26 mouse cellular contexts compared by ENCODE assay signal in the genomic region with DNA sequence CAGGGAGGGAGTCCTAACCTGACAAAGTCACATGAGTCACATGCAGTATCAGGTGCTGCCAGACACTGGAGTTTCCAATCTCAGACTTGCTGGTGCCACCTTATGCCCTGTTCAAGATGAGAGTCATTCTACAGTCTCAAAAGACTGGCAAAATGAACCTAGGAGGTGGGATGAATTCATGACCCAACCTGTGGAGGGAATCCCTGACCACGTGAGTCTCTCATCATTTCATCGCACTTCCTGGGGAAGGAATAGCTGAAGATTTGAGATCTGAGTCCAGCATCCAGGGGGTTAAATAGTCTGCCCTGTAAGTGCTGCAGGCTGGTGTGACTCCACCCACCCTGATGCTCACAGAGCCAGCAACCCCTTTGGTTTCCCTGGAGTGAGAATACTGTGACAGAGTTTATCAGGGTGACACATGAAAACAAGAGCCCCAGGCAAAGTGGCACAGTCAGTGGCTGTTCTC. TPM values are rescaled to one million over a fixed set of nuclear protein-coding genes. Genes with fewer than 3 reads are reported as not detected.
A peak's percentile ranks its signal among the peaks of the same experiment; 100 is the strongest.
DNase-seq lines count a peak whose midpoint lies in the region; ATAC-seq and TF ChIP-seq lines count a peak whose summit lies in the region.
"Had no signal": no experiment of that assay in that cellular context is flagged by ENCODE, and none has a peak within 500 bp of the region (broad histone marks: within the 10 kb centered on the region; RNA-seq: fewer than 3 reads in every experiment).

No protein-coding gene starts in this region.

- H3K4me2 ChIP-seq in forebrain, embryonic 16.5 days (ENCODE audit: low read length), result no peak overlapping the region
- H3K4me2 ChIP-seq in forebrain, embryonic 11.5 days (ENCODE audit: low read depth, low read length, severe bottlenecking), result no peak overlapping the region
- no peak overlapping the region for H3K4me2 ChIP-seq in midbrain, embryonic 13.5 days (replicated peaks)
- no peak overlapping the region for H3K4me2 ChIP-seq in midbrain, postnatal 0 days (ENCODE audit: low read depth, low read length, poor library complexity, severe bottlenecking)
- H3K4me2 ChIP-seq: heart, embryonic 12.5 days had no signal

- WGBS in forebrain, embryonic 16.5 days, result 50% methylated on average over 2 of the region's 2 CpGs
- WGBS in forebrain, embryonic 11.5 days, result 68% methylated on average over 2 of the region's 2 CpGs
- WGBS in midbrain, embryonic 13.5 days, result 59% methylated on average over 2 of the region's 2 CpGs
- WGBS in midbrain, postnatal 0 days, result 62% methylated on average over 2 of the region's 2 CpGs

- no peak for TF ChIP-seq POLR2A in MEL (IDR thresholded peaks at IDR 0.05; ENCODE audit: control insufficient read depth in 1 of 2, insufficient read depth in 1 of 2, low read depth in 1 of 2, low read length in 2 of 2, poor library complexity in 1 of 2)
- no peak for TF ChIP-seq POLR2A in brain, embryonic 14.5 days (IDR thresholded peaks at IDR 0.05; ENCODE audit: borderline replicate concordance, extremely low read depth, insufficient read depth, insufficient read length, poor library complexity, severe bottlenecking)

- TF ChIP-seq EP300 in MEL (IDR thresholded peaks at IDR 0.05; ENCODE audit: low read depth in 1 of 2, low read length in 2 of 2), result peak; percentile 60 to 64

- no peak for TF ChIP-seq CTCF in midbrain, postnatal 0 days (IDR thresholded peaks at IDR 0.05)
- no peak for TF ChIP-seq CTCF in MEL (IDR thresholded peaks at IDR 0.05 in 2 of 3, conservative IDR thresholded peaks at IDR 0.05 in 1 of 3; ENCODE audit: control insufficient read depth in 1 of 3, insufficient read depth in 1 of 3, low read depth in 2 of 3, low read length in 3 of 3, poor library complexity in 1 of 3, severe bottlenecking in 1 of 3)
- no peak for TF ChIP-seq CTCF in brain, embryonic 14.5 days (IDR thresholded peaks at IDR 0.05; ENCODE audit: borderline replicate concordance, extremely low read depth, insufficient read depth, insufficient read length)
- no peak for TF ChIP-seq CTCF in layer of hippocampus, adult 2 months (conservative IDR thresholded peaks at IDR 0.05)

- no peak overlapping the region for H3K27ac ChIP-seq in forebrain, embryonic 16.5 days (ENCODE audit: low read length)
- no peak overlapping the region for H3K27ac ChIP-seq in forebrain, embryonic 11.5 days (ENCODE audit: low read depth, low read length)
- H3K27ac ChIP-seq in midbrain, embryonic 13.5 days, result no peak overlapping the region
- H3K27ac ChIP-seq in midbrain, postnatal 0 days (ENCODE audit: low read depth, low read length), result no peak overlapping the region
- H3K27ac ChIP-seq in MEL (ENCODE audit: control insufficient read depth, low read depth, low read length), result peak overlapping the region; percentile 93
- no peak overlapping the region for H3K27ac ChIP-seq in layer of hippocampus, adult 2 months
- H3K27ac ChIP-seq: embryonic facial prominence, embryonic 10.5 days; hindbrain, embryonic 10.5 days had no signal

- no peak for DNase-seq in forebrain, embryonic 11.5 days (ENCODE audit: low spot score)
- DNase-seq in midbrain, postnatal 0 days (ENCODE audit: low spot score), result no peak
- peak; percentile 87 for DNase-seq in MEL (ENCODE audit: low read depth, low spot score)
- peak; percentile 74 for DNase-seq in brain, embryonic 14.5 days (ENCODE audit: low read depth)
- no peak for DNase-seq in layer of hippocampus, adult 2 months (ENCODE audit: low spot score in 2 of 2)
- DNase-seq in adrenal gland, postnatal 14 days, result no peak
- DNase-seq: adrenal gland, adult 8-10 months; cerebellum, adult 11-12 months; cerebellum, adult 9-10 months; cerebellum, postnatal 25 days; gastrocnemius, postnatal 10 days; heart, adult 18-20 months had no signal

- no peaks in the 10 kb centered on the region for H3K9me3 ChIP-seq in forebrain, embryonic 16.5 days (ENCODE audit: control insufficient read depth, low read length)
- no peaks in the 10 kb centered on the region for H3K9me3 ChIP-seq in forebrain, embryonic 11.5 days (ENCODE audit: control insufficient read depth, low read length)
- no peaks in the 10 kb centered on the region for H3K9me3 ChIP-seq in midbrain, embryonic 13.5 days
- H3K9me3 ChIP-seq in midbrain, postnatal 0 days (ENCODE audit: low read length), result no peaks in the 10 kb centered on the region
- no peaks in the 10 kb centered on the region for H3K9me3 ChIP-seq in MEL (replicated peaks; ENCODE audit: insufficient read depth, low read length)
- H3K9me3 ChIP-seq: embryonic facial prominence, embryonic 10.5 days; heart, embryonic 12.5 days; hindbrain, embryonic 10.5 days had no signal

- H3K4me3 ChIP-seq in forebrain, embryonic 16.5 days (replicated peaks; ENCODE audit: low read length), result no peak overlapping the region
- no peak overlapping the region for H3K4me3 ChIP-seq in forebrain, embryonic 11.5 days (ENCODE audit: low read depth, low read length)
- H3K4me3 ChIP-seq in midbrain, embryonic 13.5 days (replicated peaks), result no peak overlapping the region
- H3K4me3 ChIP-seq in midbrain, postnatal 0 days (ENCODE audit: low read depth, low read length), result no peak overlapping the region
- peak overlapping the region; percentile 41 to 53 for H3K4me3 ChIP-seq in MEL (ENCODE audit: control insufficient read depth in 1 of 2, insufficient read depth in 1 of 2, low read depth in 2 of 2, low read length in 2 of 2)
- no peak overlapping the region for H3K4me3 ChIP-seq in layer of hippocampus, adult 2 months
- H3K4me3 ChIP-seq: embryonic facial prominence, embryonic 10.5 days; heart, embryonic 12.5 days; hindbrain, embryonic 10.5 days had no signal

- peak; percentile 21; the same call in 1 of the 2 replicates for ATAC-seq in forebrain, embryonic 16.5 days
- no peak for ATAC-seq in forebrain, embryonic 11.5 days (replicated peaks; ENCODE audit: low FRiP score)
- ATAC-seq in midbrain, embryonic 13.5 days, result peak; percentile 66
- no peak for ATAC-seq in midbrain, postnatal 0 days (ENCODE audit: low FRiP score)
- ATAC-seq: hindbrain, embryonic 16.5 days; inflammation-experienced regulatory T-cells, adult 6 months; intestine, postnatal 0 days had no signal

- H3K27me3 ChIP-seq in forebrain, embryonic 16.5 days (replicated peaks; ENCODE audit: control insufficient read depth, insufficient read depth, low read length), result no peaks in the 10 kb centered on the region
- no peaks in the 10 kb centered on the region for H3K27me3 ChIP-seq in forebrain, embryonic 11.5 days (ENCODE audit: control insufficient read depth, insufficient read depth, low read length)
- no peaks in the 10 kb centered on the region for H3K27me3 ChIP-seq in midbrain, embryonic 13.5 days
- H3K27me3 ChIP-seq in midbrain, postnatal 0 days (ENCODE audit: insufficient read depth, low read length), result no peaks in the 10 kb centered on the region
- no peaks in the 10 kb centered on the region for H3K27me3 ChIP-seq in MEL (ENCODE audit: control insufficient read depth in 1 of 2, insufficient read depth in 2 of 2, low read length in 2 of 2)
- H3K27me3 ChIP-seq: heart, embryonic 12.5 days had no signal

- H3K9ac ChIP-seq in forebrain, embryonic 16.5 days (replicated peaks; ENCODE audit: low read depth, low read length), result no peak overlapping the region
- H3K9ac ChIP-seq in forebrain, embryonic 11.5 days (ENCODE audit: low read length), result no peak overlapping the region
- no peak overlapping the region for H3K9ac ChIP-seq in midbrain, embryonic 13.5 days (replicated peaks)
- no peak overlapping the region for H3K9ac ChIP-seq in midbrain, postnatal 0 days (replicated peaks; ENCODE audit: low read length, poor library complexity, severe bottlenecking)
- H3K9ac ChIP-seq in MEL (ENCODE audit: control insufficient read depth, low read depth, low read length, poor library complexity, severe bottlenecking), result peak overlapping the region; percentile 61
- H3K9ac ChIP-seq: heart, embryonic 12.5 days had no signal

- peaks cover 25% of the 10 kb centered on the region for H3K4me1 ChIP-seq in forebrain, embryonic 16.5 days (replicated peaks; ENCODE audit: control insufficient read depth, insufficient read depth, low read length)
- 0 out of 2 replicates have a peak, but pooled peaks cover 2% of the 10 kb centered on the region for H3K4me1 ChIP-seq in forebrain, embryonic 11.5 days (replicated peaks; ENCODE audit: control insufficient read depth, insufficient read depth, low read length)
- H3K4me1 ChIP-seq in midbrain, embryonic 13.5 days (replicated peaks), result peaks cover 19% of the 10 kb centered on the region
- H3K4me1 ChIP-seq in midbrain, postnatal 0 days (ENCODE audit: insufficient read depth, low read length), result no peaks in the 10 kb centered on the region
- peaks cover 18 to 36% of the 10 kb centered on the region in 2 experiments for H3K4me1 ChIP-seq in MEL (ENCODE audit: control insufficient read depth in 1 of 2, insufficient read depth in 2 of 2, low read length in 2 of 2)

- no peak for TF ChIP-seq RAD21 in MEL (IDR thresholded peaks at IDR 0.05; ENCODE audit: low read depth, low read length)

- no peaks in the 10 kb centered on the region for H3K36me3 ChIP-seq in forebrain, embryonic 16.5 days (ENCODE audit: control insufficient read depth, insufficient read depth)
- H3K36me3 ChIP-seq in forebrain, embryonic 11.5 days (ENCODE audit: control insufficient read depth, insufficient read depth, low read length), result no peaks in the 10 kb centered on the region
- no peaks in the 10 kb centered on the region for H3K36me3 ChIP-seq in midbrain, embryonic 13.5 days
- no peaks in the 10 kb centered on the region for H3K36me3 ChIP-seq in midbrain, postnatal 0 days (ENCODE audit: insufficient read depth, low read length)
- peaks cover 0 to 15% of the 10 kb centered on the region in 2 experiments; a peak in 2 of 4 replicates for H3K36me3 ChIP-seq in MEL (ENCODE audit: control insufficient read depth in 1 of 2, insufficient read depth in 2 of 2, low read length in 2 of 2)
- H3K36me3 ChIP-seq: embryonic facial prominence, embryonic 10.5 days; heart, embryonic 12.5 days; hindbrain, embryonic 10.5 days had no signal

- H3K79me2 ChIP-seq in MEL (ENCODE audit: control insufficient read depth, insufficient read depth, low read length, poor library complexity), result no peaks in the 10 kb centered on the region

RNA-seq across cellular contexts. Expression of a gene that starts 16.2 kb away (rescaled TPM):
- 0.15 and 0.48 TPM in 2 replicates for polyA plus RNA-seq in forebrain, embryonic 16.5 days (2015; fragmentation: Nextera tagmentation; extraction: Ambion mirVana)
- polyA plus RNA-seq in forebrain, embryonic 11.5 days (2014; fragmentation: Nextera tagmentation; extraction: Ambion mirVana), result not detected in 2 replicates
- polyA plus RNA-seq in midbrain, embryonic 13.5 days (2015; fragmentation: Nextera tagmentation; extraction: Ambion mirVana), result 0.13 TPM in 1 of 2 replicates, not detected in the other
- 0.16 TPM in 1 of 2 replicates, not detected in the other for total RNA-seq in midbrain, postnatal 0 days (2014; rRNA removed)
- 0.32 and 0.58 TPM in 2 replicates for polyA plus RNA-seq in midbrain, postnatal 0 days (2015; fragmentation: Nextera tagmentation; extraction: Ambion mirVana)
- 0.42 and 0.85 TPM in 2 replicates for total RNA-seq in MEL (2012; rRNA removed)
- polyA plus RNA-seq in MEL (2012; ENCODE audit: insufficient read depth in 1 of 2, insufficient read length in 2 of 2, low read depth in 1 of 2, low replicate concordance in 2 of 2, missing spikeins in 1 of 2), result 1 to 10 TPM in 1 of 2 experiments, not detected in 1; 2.2 TPM
- polyA plus RNA-seq in brain, embryonic 14.5 days (2012; rRNA removed), result 0.10 TPM in 1 of 2 replicates, not detected in the other
- total RNA-seq in layer of hippocampus, adult 2 months (2021), result under 1 TPM; 0.32 to 0.56 TPM
- total RNA-seq in adrenal gland, postnatal 14 days (2021), result not detected in 2 replicates
- total RNA-seq: adrenal gland, adult 8-10 months; adrenal gland, postnatal 4 days; CH12.LX; gastrocnemius, postnatal 10 days; gastrocnemius, postnatal 4 days; heart, adult 18-20 months; heart, postnatal 25 days had no signal
- polyA plus RNA-seq: embryonic facial prominence, embryonic 10.5 days; embryonic facial prominence, embryonic 14.5 days; heart, embryonic 12.5 days; heart, embryonic 16.5 days; hindbrain, embryonic 10.5 days; inflammation-experienced regulatory T-cells, adult 6 months; intestine, postnatal 0 days had no signal

RNA-seq across cellular contexts. Expression of a gene that starts 24.6 kb away (rescaled TPM):
- polyA plus RNA-seq in forebrain, embryonic 16.5 days (2015; fragmentation: Nextera tagmentation; extraction: Ambion mirVana), result 0.34 and 0.60 TPM in 2 replicates
- not detected in 2 replicates for polyA plus RNA-seq in forebrain, embryonic 11.5 days (2014; fragmentation: Nextera tagmentation; extraction: Ambion mirVana)
- 0.75 and 1.2 TPM in 2 replicates for polyA plus RNA-seq in midbrain, embryonic 13.5 days (2015; fragmentation: Nextera tagmentation; extraction: Ambion mirVana)
- 0.57 and 1.4 TPM in 2 replicates for total RNA-seq in midbrain, postnatal 0 days (2014; rRNA removed)
- 0.85 and 1.1 TPM in 2 replicates for polyA plus RNA-seq in midbrain, postnatal 0 days (2015; fragmentation: Nextera tagmentation; extraction: Ambion mirVana)
- total RNA-seq in MEL (2012; rRNA removed), result 0.23 and 0.54 TPM in 2 replicates
- under 1 TPM in 1 of 2 experiments, not detected in 1; 0.74 TPM for polyA plus RNA-seq in MEL (2012; ENCODE audit: insufficient read depth in 1 of 2, insufficient read length in 2 of 2, low read depth in 1 of 2, low replicate concordance in 2 of 2, missing spikeins in 1 of 2)
- polyA plus RNA-seq in brain, embryonic 14.5 days (2012; rRNA removed), result 0.82 and 0.97 TPM in 2 replicates
- 1 to 10 TPM in 1 of 2 experiments, under 1 TPM in 1; 0.95 to 1.2 TPM for total RNA-seq in layer of hippocampus, adult 2 months (2021)
- total RNA-seq in adrenal gland, postnatal 14 days (2021), result 2.3 and 7.7 TPM in 2 replicates
- total RNA-seq: CH12.LX had no signal

RNA-seq across cellular contexts. Expression of a gene that starts 37.2 kb away (rescaled TPM):
- polyA plus RNA-seq in forebrain, embryonic 16.5 days (2015; fragmentation: Nextera tagmentation; extraction: Ambion mirVana), result 419 and 461 TPM in 2 replicates
- polyA plus RNA-seq in forebrain, embryonic 11.5 days (2014; fragmentation: Nextera tagmentation; extraction: Ambion mirVana), result 626 and 751 TPM in 2 replicates
- polyA plus RNA-seq in midbrain, embryonic 13.5 days (2015; fragmentation: Nextera tagmentation; extraction: Ambion mirVana), result 507 and 547 TPM in 2 replicates
- 844 and 942 TPM in 2 replicates for total RNA-seq in midbrain, postnatal 0 days (2014; rRNA removed)
- polyA plus RNA-seq in midbrain, postnatal 0 days (2015; fragmentation: Nextera tagmentation; extraction: Ambion mirVana), result 481 and 538 TPM in 2 replicates
- total RNA-seq in MEL (2012; rRNA removed), result 2,384 and 2,439 TPM in 2 replicates
- polyA plus RNA-seq in MEL (2012; ENCODE audit: insufficient read depth in 1 of 2, insufficient read length in 2 of 2, low read depth in 1 of 2, low replicate concordance in 2 of 2, missing spikeins in 1 of 2), result 100 to 1,000 TPM; 300 to 476 TPM
- polyA plus RNA-seq in brain, embryonic 14.5 days (2012; rRNA removed), result 835 and 914 TPM in 2 replicates
- 100 to 1,000 TPM; 301 to 311 TPM for total RNA-seq in layer of hippocampus, adult 2 months (2021)
- 309 and 416 TPM in 2 replicates for total RNA-seq in adrenal gland, postnatal 14 days (2021)

RNA-seq across cellular contexts. Expression of a gene that starts 46.4 kb away (rescaled TPM):
- not detected in 2 replicates for polyA plus RNA-seq in forebrain, embryonic 16.5 days (2015; fragmentation: Nextera tagmentation; extraction: Ambion mirVana)
- 0.21 and 0.31 TPM in 2 replicates for polyA plus RNA-seq in forebrain, embryonic 11.5 days (2014; fragmentation: Nextera tagmentation; extraction: Ambion mirVana)
- not detected in 2 replicates for polyA plus RNA-seq in midbrain, embryonic 13.5 days (2015; fragmentation: Nextera tagmentation; extraction: Ambion mirVana)
- total RNA-seq in midbrain, postnatal 0 days (2014; rRNA removed), result not detected in 2 replicates
- 0.43 and 0.56 TPM in 2 replicates for polyA plus RNA-seq in midbrain, postnatal 0 days (2015; fragmentation: Nextera tagmentation; extraction: Ambion mirVana)
- not detected in 2 replicates for total RNA-seq in MEL (2012; rRNA removed)
- polyA plus RNA-seq in MEL (2012; ENCODE audit: insufficient read depth in 1 of 2, insufficient read length in 2 of 2, low read depth in 1 of 2, low replicate concordance in 2 of 2, missing spikeins in 1 of 2), result under 1 TPM in 1 of 2 experiments, not detected in 1; 0.06 TPM
- polyA plus RNA-seq in brain, embryonic 14.5 days (2012; rRNA removed), result 0.03 and 0.07 TPM in 2 replicates
- total RNA-seq in layer of hippocampus, adult 2 months (2021), result under 1 TPM; 0.41 to 0.42 TPM
- 0.22 and 0.26 TPM in 2 replicates for total RNA-seq in adrenal gland, postnatal 14 days (2021)
- total RNA-seq: CH12.LX; gastrocnemius, postnatal 10 days; heart, adult 18-20 months; heart, postnatal 25 days had no signal
- polyA plus RNA-seq: heart, embryonic 12.5 days; hindbrain, embryonic 10.5 days; hindbrain, embryonic 16.5 days; inflammation-experienced regulatory T-cells, adult 6 months; intestine, postnatal 0 days had no signal

RNA-seq across cellular contexts. Expression of a gene that starts 50.8 kb away (rescaled TPM):
- polyA plus RNA-seq in forebrain, embryonic 16.5 days (2015; fragmentation: Nextera tagmentation; extraction: Ambion mirVana), result 27.9 and 30.6 TPM in 2 replicates
- 27.6 and 30.4 TPM in 2 replicates for polyA plus RNA-seq in forebrain, embryonic 11.5 days (2014; fragmentation: Nextera tagmentation; extraction: Ambion mirVana)
- polyA plus RNA-seq in midbrain, embryonic 13.5 days (2015; fragmentation: Nextera tagmentation; extraction: Ambion mirVana), result 24.9 and 28.7 TPM in 2 replicates
- 7.7 and 9.8 TPM in 2 replicates for total RNA-seq in midbrain, postnatal 0 days (2014; rRNA removed)
- 12.6 and 14.5 TPM in 2 replicates for polyA plus RNA-seq in midbrain, postnatal 0 days (2015; fragmentation: Nextera tagmentation; extraction: Ambion mirVana)
- 39.0 and 47.9 TPM in 2 replicates for total RNA-seq in MEL (2012; rRNA removed)
- 10 to 100 TPM in 1 of 2 experiments, not detected in 1; 36.5 TPM for polyA plus RNA-seq in MEL (2012; ENCODE audit: insufficient read depth in 1 of 2, insufficient read length in 2 of 2, low read depth in 1 of 2, low replicate concordance in 2 of 2, missing spikeins in 1 of 2)
- polyA plus RNA-seq in brain, embryonic 14.5 days (2012; rRNA removed), result 22.1 and 23.6 TPM in 2 replicates
- total RNA-seq in layer of hippocampus, adult 2 months (2021), result 10 to 100 TPM; 12.8 to 14.3 TPM
- total RNA-seq in adrenal gland, postnatal 14 days (2021), result 11.8 and 16.9 TPM in 2 replicates

Comparison
In these comparisons a context has a peak if more than half of its experiments do, and no peak if none do; other contexts are left out.
1. ATAC-seq: peak in forebrain, embryonic 16.5 days (single experiment) and midbrain, embryonic 13.5 days (single experiment); none in forebrain, embryonic 11.5 days (single experiment) and midbrain, postnatal 0 days (single experiment).
2. H3K4me3 ChIP-seq: peak in MEL (2 of 2); none in forebrain, embryonic 16.5 days (single experiment), forebrain, embryonic 11.5 days (single experiment), midbrain, embryonic 13.5 days (single experiment), midbrain, postnatal 0 days (single experiment) and layer of hippocampus, adult 2 months (single experiment).
3. DNase-seq: peak in MEL (single experiment) and brain, embryonic 14.5 days (single experiment); none in forebrain, embryonic 11.5 days (single experiment), midbrain, postnatal 0 days (single experiment), layer of hippocampus, adult 2 months (0 of 2) and adrenal gland, postnatal 14 days (single experiment).